Mouse (Mus musculus): Measurements from ENCODE around the gene Eid1.

The Eid1 gene

GRCm38 (mm10) chr2:125672957-125673631 lies at the start of gene Eid1:
Eid1 (plus strand) TSS chr2:125673095.
- DNase-seq (ENCODE audit: low read depth, low spot score) = peak; percentile 86

- DNase-seq (ENCODE audit: low read depth, low spot score) = no peak
Observed at GRCm38 (mm10) chr2:125623211-125623610, 49.7 kb upstream of the Eid1 start.

- DNase-seq (ENCODE audit: low read depth, low spot score) = no peak
Observed at GRCm38 (mm10) chr2:125624127-125624685, 48.7 kb upstream of the Eid1 start.

GRCm38 (mm10) chr2:125624837-125625351 lies 48.0 kb upstream of the Eid1 start, which contains the start of gene Cep152:
Cep152 (minus strand) TSS chr2:125625113.
- peak; percentile 92 for DNase-seq (ENCODE audit: low read depth, low spot score)

- DNase-seq (ENCODE audit: low read depth, low spot score) = no peak
Observed at GRCm38 (mm10) chr2:125626536-125626935, 46.4 kb upstream of the Eid1 start.

- DNase-seq (ENCODE audit: low read depth, low spot score) = no peak
Observed at GRCm38 (mm10) chr2:125628487-125628886, 44.4 kb upstream of the Eid1 start.

GRCm38 (mm10) chr2:125630010-125630409 lies 42.9 kb upstream of the Eid1 start:
- DNase-seq (ENCODE audit: low read depth, low spot score) = no peak

- DNase-seq (ENCODE audit: low read depth, low spot score) = no peak
Observed at GRCm38 (mm10) chr2:125637331-125637730, 35.6 kb upstream of the Eid1 start.

- no peak for DNase-seq (ENCODE audit: low read depth, low spot score)
Observed at GRCm38 (mm10) chr2:125644912-125645311, 28.0 kb upstream of the Eid1 start.

GRCm38 (mm10) chr2:125650038-125650437 lies 22.9 kb upstream of the Eid1 start:
- DNase-seq (ENCODE audit: low read depth, low spot score) = no peak

GRCm38 (mm10) chr2:125650742-125651352 lies 22.0 kb upstream of the Eid1 start:
- DNase-seq (ENCODE audit: low read depth, low spot score) = no peak

GRCm38 (mm10) chr2:125651563-125651962 lies 21.3 kb upstream of the Eid1 start:
- DNase-seq (ENCODE audit: low read depth, low spot score) = no peak

- no peak for DNase-seq (ENCODE audit: low read depth, low spot score)
Observed at GRCm38 (mm10) chr2:125653286-125653685, 19.6 kb upstream of the Eid1 start.

- no peak for DNase-seq (ENCODE audit: low read depth, low spot score)
Observed at GRCm38 (mm10) chr2:125655391-125655790, 17.5 kb upstream of the Eid1 start.

- DNase-seq (ENCODE audit: low read depth, low spot score) = peak; percentile 54
Observed at GRCm38 (mm10) chr2:125659823-125660536, 12.9 kb upstream of the Eid1 start.

- DNase-seq (ENCODE audit: low read depth, low spot score) = no peak
Observed at GRCm38 (mm10) chr2:125660537-125661130, 12.3 kb upstream of the Eid1 start.

- no peak for DNase-seq (ENCODE audit: low read depth, low spot score)
Observed at GRCm38 (mm10) chr2:125661156-125661555, 11.7 kb upstream of the Eid1 start.

- no peak for DNase-seq (ENCODE audit: low read depth, low spot score)
Observed at GRCm38 (mm10) chr2:125662517-125662916, 10.4 kb upstream of the Eid1 start.

GRCm38 (mm10) chr2:125665213-125665612 lies 7.7 kb upstream of the Eid1 start:
- no peak for DNase-seq (ENCODE audit: low read depth, low spot score)

GRCm38 (mm10) chr2:125665909-125666308 lies 7.0 kb upstream of the Eid1 start:
- DNase-seq (ENCODE audit: low read depth, low spot score) = no peak

GRCm38 (mm10) chr2:125666668-125667067 lies 6.2 kb upstream of the Eid1 start:
- DNase-seq (ENCODE audit: low read depth, low spot score) = no peak

GRCm38 (mm10) chr2:125667184-125667583 lies 5.7 kb upstream of the Eid1 start:
- no peak for DNase-seq (ENCODE audit: low read depth, low spot score)

Data from brain, embryonic 18.5 days (tissue).